Mouse (Mus musculus) bone marrow macrophage, adult 2 months (primary cell): Measurements from ENCODE around the gene D17H6S53E. TPM values are rescaled to one million over a fixed set of nuclear protein-coding genes. Genes with fewer than 3 reads are reported as not detected.

Experiments
- H3K27ac ChIP-seq: 2 replicates; pipeline ENCODE4 v1.5.1; 2012; ENCODE audit warnings: low read depth, low read length; ENCODE audit not compliant: insufficient read depth
- H3K4me1 ChIP-seq: 2 replicates; pipeline ENCODE4 v1.6.1; 2012; ENCODE audit warnings: low read length; ENCODE audit not compliant: control insufficient read depth, insufficient read depth
- H3K4me3 ChIP-seq: 2 replicates; pipeline ENCODE4 v1.5.1; 2012; ENCODE audit warnings: mild to moderate bottlenecking, low read length, moderate library complexity; ENCODE audit not compliant: insufficient read depth
- CTCF ChIP-seq: IDR thresholded peaks from 2 replicates; pipeline ENCODE4 v1.5.1; 2012; ENCODE audit warnings: low read depth, mild to moderate bottlenecking, low read length, moderate library complexity
- POLR2A ChIP-seq: IDR thresholded peaks from 2 replicates; pipeline ENCODE4 v1.6.1; 2012; ENCODE audit warnings: mild to moderate bottlenecking, low read depth, low read length, borderline replicate concordance
- polyA plus RNA-seq: library from polyadenylated mRNA; stranded (reverse); fragments of >200 nt; gene quantifications from 2 replicates; pipeline ENCODE4 v1.2.4, GENCODE M21; 2012; ENCODE audit not compliant: missing spikeins, insufficient read depth, insufficient read length

Gene D17H6S53E
- polyA plus RNA-seq, 1 experiment: 30.4 TPM

GRCm38 (mm10) chr17:35158850-35159593, 32.8 kb downstream of the D17H6S53E start:
- H3K27ac ChIP-seq: no peak overlapping the region
- TF ChIP-seq POLR2A: no peak
- TF ChIP-seq CTCF: no peak
- H3K4me3 ChIP-seq: no peak overlapping the region
- peaks cover 7% of the 10 kb centered on the region; the same call in 1 of the 2 replicates for H3K4me1 ChIP-seq

GRCm38 (mm10) chr17:35159638-35160037, 33.5 kb downstream of the D17H6S53E start:
- H3K4me1 ChIP-seq: peaks cover 7% of the 10 kb centered on the region; the same call in 1 of the 2 replicates
- H3K4me3 ChIP-seq: no peak overlapping the region
- no peak overlapping the region for H3K27ac ChIP-seq
- no peak for TF ChIP-seq POLR2A
- no peak for TF ChIP-seq CTCF

- Histone ChIP-seq H3K4me3 (no peak overlapping the region), H3K27ac (no peak overlapping the region)
- TF ChIP-seq CTCF (no peak), POLR2A (no peak)
These were observed 35.2 kb downstream of the D17H6S53E start for GRCm38 (mm10) chr17:35161421-35161820.

GRCm38 (mm10) chr17:35162121-35162520, 35.9 kb downstream of the D17H6S53E start:
- no peak overlapping the region for H3K27ac ChIP-seq
- peaks cover 16% of the 10 kb centered on the region for H3K4me1 ChIP-seq
- TF ChIP-seq POLR2A: no peak
- no peak for TF ChIP-seq CTCF
- H3K4me3 ChIP-seq: no peak overlapping the region

More at GRCm38 (mm10) chr17:35161421-35161820, 35.2 kb downstream of the D17H6S53E start:
- peaks cover 14% of the 10 kb centered on the region for H3K4me1 ChIP-seq

GRCm38 (mm10) chr17:35162730-35163129, 36.6 kb downstream of the D17H6S53E start:
- Histone ChIP-seq H3K4me3 (peak overlapping the region; percentile 77), H3K4me1 (peaks cover 16% of the 10 kb centered on the region), H3K27ac (no peak overlapping the region)
- TF ChIP-seq POLR2A: no peak
- no peak for TF ChIP-seq CTCF

DNA sequence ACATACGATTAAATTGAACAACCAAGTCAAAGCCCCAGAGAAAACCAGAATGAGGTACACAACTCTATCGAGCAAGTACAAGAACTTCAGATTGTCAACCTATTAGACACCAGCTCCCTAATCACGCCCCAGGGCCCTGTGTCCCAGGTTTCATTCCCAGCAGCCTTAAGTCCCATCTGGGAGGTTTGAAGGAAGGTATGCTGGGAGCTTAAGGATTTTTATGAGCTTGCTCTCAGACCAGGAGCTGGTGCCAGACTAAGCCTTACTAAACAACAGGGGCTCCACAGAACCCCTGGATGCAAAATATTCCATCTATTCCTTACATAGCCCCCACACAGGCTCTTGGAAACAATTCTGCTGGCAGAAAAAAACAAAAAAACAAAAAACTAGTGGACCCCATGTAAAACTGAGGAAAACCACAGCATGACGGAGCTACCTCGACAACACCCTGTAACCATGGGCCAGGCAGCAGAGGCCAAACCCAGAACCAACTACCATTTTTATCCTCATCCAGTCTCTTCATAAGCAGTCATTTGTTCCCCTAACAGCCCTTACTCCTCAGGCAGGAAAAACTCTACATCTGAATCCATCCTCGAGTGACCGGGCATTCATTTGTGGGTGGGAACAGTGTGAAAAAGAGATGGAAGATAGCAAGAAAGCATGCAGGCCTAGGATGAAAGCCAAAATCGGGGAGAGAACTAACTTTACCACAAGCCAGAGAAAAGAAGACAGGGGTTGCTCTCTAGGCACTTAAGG, 37.3 kb downstream of the D17H6S53E start:
- Histone ChIP-seq H3K4me1 (peaks cover 16% of the 10 kb centered on the region), H3K27ac (peak overlapping the region; percentile 87), H3K4me3 (peak overlapping the region; percentile 77)
- no peak for TF ChIP-seq CTCF

DNA sequence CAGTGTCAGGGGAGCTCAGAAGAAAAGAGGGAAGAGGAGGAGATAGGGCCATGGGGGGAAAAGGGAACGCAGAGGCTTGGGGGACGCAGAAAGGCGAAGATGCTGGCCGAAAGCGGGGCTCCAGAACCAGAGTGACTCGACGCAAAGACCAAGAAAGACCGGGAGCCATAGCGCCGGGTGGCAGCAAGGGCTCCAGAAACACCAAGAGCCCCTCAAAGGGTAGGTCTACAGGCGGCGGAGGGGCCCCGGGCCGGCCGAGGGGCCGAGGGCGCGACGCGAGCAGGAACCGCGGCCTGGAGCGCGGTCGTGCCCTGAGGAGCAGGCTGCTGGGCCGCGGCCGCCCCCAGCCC, 38.0 kb downstream of the D17H6S53E start:
- H3K4me3 ChIP-seq: peak overlapping the region; percentile 77
- no peak for TF ChIP-seq CTCF
- no peak for TF ChIP-seq POLR2A
- peak overlapping the region; percentile 87 for H3K27ac ChIP-seq
- H3K4me1 ChIP-seq: peaks cover 18% of the 10 kb centered on the region

GRCm38 (mm10) chr17:35164568-35165450, 38.6 kb downstream of the D17H6S53E start, which contains the start of gene Prrc2a:
Gene Prrc2a (minus strand): TSS chr17:35164897.
- TF ChIP-seq POLR2A: 0 out of 2 replicates have a peak, but pooled peaks have one; percentile 57
- no peak for TF ChIP-seq CTCF
- peak within 1 kb of the TSS; percentile 77 for H3K4me3 ChIP-seq
- peaks cover 18% of the 10 kb centered on the region for H3K4me1 ChIP-seq
- H3K27ac ChIP-seq: peak within 1 kb of the TSS; percentile 87

DNA sequence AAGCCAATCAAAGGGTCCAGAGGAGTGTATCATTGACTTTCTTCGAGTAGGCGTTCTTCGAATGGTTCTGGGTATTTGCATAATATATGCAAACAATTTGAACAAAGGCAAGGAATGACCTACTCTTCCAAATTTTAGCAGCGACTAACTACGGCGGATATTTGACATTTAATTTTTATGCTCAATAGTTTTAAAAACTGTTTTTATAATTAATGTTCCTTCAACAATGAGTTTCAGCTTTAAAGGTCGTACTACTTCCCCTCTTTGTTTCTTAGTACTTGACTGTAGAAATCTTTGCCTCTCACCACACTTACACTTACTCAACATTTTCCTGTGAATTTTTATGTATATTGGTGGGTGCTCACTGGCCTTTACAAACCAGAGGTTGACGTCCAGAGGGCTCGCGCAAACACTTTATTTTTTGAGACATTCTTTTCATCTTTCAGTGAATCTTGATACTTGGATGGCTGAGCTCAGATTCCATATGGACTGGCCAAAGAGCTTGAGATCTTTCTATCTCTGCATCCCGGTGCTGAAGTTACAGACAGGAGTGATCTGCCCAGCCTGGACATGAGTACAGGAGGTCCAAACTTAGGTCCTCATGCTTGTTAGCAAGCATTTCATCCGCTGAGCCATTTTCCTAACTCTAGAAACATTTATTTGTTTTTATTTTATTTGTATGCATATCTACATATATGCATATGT, 39.4 kb downstream of the D17H6S53E start:
- Histone ChIP-seq H3K27ac (peak overlapping the region; percentile 76), H3K4me3 (peak overlapping the region; percentile 67), H3K4me1 (peaks cover 18% of the 10 kb centered on the region)
- no peak for TF ChIP-seq CTCF
- no peak for TF ChIP-seq POLR2A
